ENCODE assay signal across 10 mouse cellular contexts in genomic region chr15:78597729-78598128, GRCm38 (mm10). TPM values are rescaled to one million over a fixed set of nuclear protein-coding genes. Genes with fewer than 3 reads are reported as not detected.
DNase-seq lines count a peak whose midpoint lies in the region; ATAC-seq and TF ChIP-seq lines count a peak whose summit lies in the region.
"Had no signal": no experiment of that assay in that cellular context is flagged by ENCODE, and none has a peak within 500 bp of the region (broad histone marks: within the 10 kb centered on the region; RNA-seq: fewer than 3 reads in every experiment).

No protein-coding gene starts in this region.

- H3K9ac ChIP-seq in heart, embryonic 15.5 days = no peak overlapping the region
- H3K9ac ChIP-seq in liver, postnatal 0 days (replicated peaks) = 0 out of 2 replicates have a peak overlapping the region, but pooled peaks have one; percentile 41
- H3K9ac ChIP-seq: heart, embryonic 13.5 days; neural tube, embryonic 12.5 days had no signal

- no peak for ATAC-seq in heart, embryonic 15.5 days (replicated peaks; ENCODE audit: insufficient number of reproducible peaks, insufficient read depth, low FRiP score, low read depth)
- peak; percentile 42 for ATAC-seq in liver, postnatal 0 days
- ATAC-seq in frontal cortex, adult (ENCODE audit: low TSS enrichment) = no peak

- TF ChIP-seq EP300 in liver, postnatal 0 days (IDR thresholded peaks at IDR 0.05; ENCODE audit: low read depth) = no peak

- WGBS in heart, embryonic 15.5 days = 48% methylated on average over 4 of the region's 4 CpGs
- 27% methylated on average over 4 of the region's 4 CpGs for WGBS in liver, postnatal 0 days (ENCODE audit: insufficient replicate concordance)

- H3K9me3 ChIP-seq in heart, embryonic 15.5 days (replicated peaks) = no peaks in the 10 kb centered on the region
- H3K9me3 ChIP-seq in liver, postnatal 0 days (ENCODE audit: low read length) = no peaks in the 10 kb centered on the region
- H3K9me3 ChIP-seq: heart, embryonic 13.5 days; neural tube, embryonic 12.5 days had no signal

- no peak for TF ChIP-seq CTCF in liver, postnatal 0 days (IDR thresholded peaks at IDR 0.05; ENCODE audit: low read depth)

- no peak overlapping the region; the same call in 1 of the 2 replicates for H3K4me3 ChIP-seq in heart, embryonic 15.5 days
- H3K4me3 ChIP-seq in liver, postnatal 0 days (ENCODE audit: low read depth, low read length) = peak overlapping the region; percentile 45
- H3K4me3 ChIP-seq: heart, embryonic 13.5 days; neural tube, embryonic 12.5 days had no signal

- H3K36me3 ChIP-seq in heart, embryonic 15.5 days = no peaks in the 10 kb centered on the region
- H3K36me3 ChIP-seq in liver, postnatal 0 days (replicated peaks; ENCODE audit: insufficient read depth, low read length) = no peaks in the 10 kb centered on the region
- H3K36me3 ChIP-seq: heart, embryonic 13.5 days; neural tube, embryonic 12.5 days had no signal

- DNase-seq in kidney, adult 18-20 months = peak; percentile 20
- no peak for DNase-seq in kidney, adult 8-10 months
- DNase-seq in liver, postnatal 0 days = peak; percentile 62
- peak; percentile 52 to 72 for DNase-seq in spleen, postnatal 14 days (ENCODE audit: low spot score in 2 of 2)
- no peak for DNase-seq in right cerebral cortex, adult 18-20 months
- DNase-seq in thymus, postnatal 10 days (ENCODE audit: low spot score in 2 of 2) = no peak

- no peaks in the 10 kb centered on the region for H3K4me1 ChIP-seq in heart, embryonic 15.5 days (replicated peaks)
- peaks cover 15% of the 10 kb centered on the region for H3K4me1 ChIP-seq in liver, postnatal 0 days (ENCODE audit: insufficient read depth)
- H3K4me1 ChIP-seq: neural tube, embryonic 12.5 days had no signal

- H3K27ac ChIP-seq in heart, embryonic 15.5 days = no peak overlapping the region
- peak overlapping the region; percentile 68 for H3K27ac ChIP-seq in liver, postnatal 0 days (ENCODE audit: low read depth)
- H3K27ac ChIP-seq: neural tube, embryonic 12.5 days had no signal

- peak overlapping the region; percentile 12; the same call in 1 of the 2 replicates for H3K4me2 ChIP-seq in heart, embryonic 15.5 days
- peak overlapping the region; percentile 66 for H3K4me2 ChIP-seq in liver, postnatal 0 days (ENCODE audit: low read depth, low read length)
- H3K4me2 ChIP-seq: heart, embryonic 13.5 days; neural tube, embryonic 12.5 days had no signal

- H3K27me3 ChIP-seq in heart, embryonic 15.5 days = no peaks in the 10 kb centered on the region
- no peaks in the 10 kb centered on the region for H3K27me3 ChIP-seq in liver, postnatal 0 days (ENCODE audit: insufficient read depth, low read length)
- H3K27me3 ChIP-seq: heart, embryonic 13.5 days; neural tube, embryonic 12.5 days had no signal

RNA-seq across cellular contexts. Expression of gene Cyth4, which starts 0.9 kb away (rescaled TPM):
- polyA plus RNA-seq in heart, embryonic 15.5 days (2015; fragmentation: Nextera tagmentation; extraction: Ambion mirVana) = 5.5 and 11.7 TPM in 2 replicates
- polyA plus RNA-seq in liver, postnatal 0 days (2015; fragmentation: Nextera tagmentation; extraction: Ambion mirVana) = 11.5 and 13.3 TPM in 2 replicates

RNA-seq across cellular contexts. Expression of gene Rac2, which starts 25.1 kb away (rescaled TPM):
- polyA plus RNA-seq in heart, embryonic 15.5 days (2015; fragmentation: Nextera tagmentation; extraction: Ambion mirVana) = 9.3 and 52.8 TPM in 2 replicates
- 120 and 127 TPM in 2 replicates for polyA plus RNA-seq in liver, postnatal 0 days (2015; fragmentation: Nextera tagmentation; extraction: Ambion mirVana)

RNA-seq across cellular contexts. Expression of gene Sstr3, which starts 53.2 kb away (rescaled TPM):
- polyA plus RNA-seq in heart, embryonic 15.5 days (2015; fragmentation: Nextera tagmentation; extraction: Ambion mirVana) = 0.11 and 0.20 TPM in 2 replicates
- polyA plus RNA-seq in liver, postnatal 0 days (2015; fragmentation: Nextera tagmentation; extraction: Ambion mirVana) = not detected in 2 replicates
- polyA plus RNA-seq: heart, embryonic 13.5 days had no signal

Comparison
In these comparisons a context has a peak if more than half of its experiments do, and no peak if none do; other contexts are left out.
1. DNase-seq: peak in kidney, adult 18-20 months (single experiment), liver, postnatal 0 days (single experiment) and spleen, postnatal 14 days (2 of 2); none in kidney, adult 8-10 months (0 of 2), right cerebral cortex, adult 18-20 months (single experiment) and thymus, postnatal 10 days (0 of 2).